Mouse (Mus musculus) T-cell, adult 66 days (primary cell): Measurements from ENCODE around the gene Ubqln5. TPM values are rescaled to one million over a fixed set of nuclear protein-coding genes. Genes with fewer than 3 reads are reported as not detected.

ENCODE experiments used
- total RNA-seq, 2 experiments: library from RNA; stranded (reverse); gene quantifications; 3 replicates in 1 of 2; 4 replicates in 1 of 2; pipeline ENCODE4 v1.2.4; 2023

Gene Ubqln5
- total RNA-seq, result not detected

DNA sequence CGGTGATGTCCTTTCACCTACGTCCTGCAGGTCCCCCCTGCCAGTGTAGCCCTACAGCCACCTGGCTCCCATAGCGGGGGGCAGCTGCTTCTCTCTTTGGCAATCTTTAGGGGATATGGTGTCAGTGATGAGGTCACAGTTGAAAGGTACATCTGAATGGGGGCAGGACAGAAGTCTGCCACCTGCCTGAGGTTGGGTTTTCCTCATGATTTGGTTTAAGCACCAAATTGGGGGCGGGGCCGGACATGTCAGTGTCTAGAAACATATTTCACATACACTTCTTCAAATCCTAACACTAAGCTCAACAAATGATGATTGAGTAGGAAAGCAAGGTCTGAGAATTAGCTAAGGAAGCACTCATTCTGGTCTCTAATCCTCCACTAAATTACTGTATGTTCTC is at the start of gene Ubqln5:
TSS of gene Ubqln5 (minus strand) at position 101 of the 400 bp plus-strand sequence.

DNA sequence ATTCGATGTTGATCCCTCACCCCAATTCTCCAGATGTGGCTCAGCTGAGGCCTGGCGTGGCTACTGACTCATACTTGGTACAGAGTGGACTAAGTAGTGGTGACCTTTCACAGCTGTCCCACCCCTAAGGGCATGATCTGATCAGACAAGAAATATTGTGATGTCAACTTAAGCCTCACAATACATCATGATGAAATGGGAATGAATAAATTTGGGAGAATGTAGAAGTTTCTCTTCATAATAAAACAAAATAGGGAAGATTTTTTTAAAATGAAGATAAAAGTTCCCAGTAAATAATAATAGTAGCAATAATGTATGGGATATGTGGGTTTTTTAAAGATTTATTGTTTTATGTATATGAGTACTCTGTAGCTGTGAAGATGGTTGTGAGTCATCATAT is 20.8 kb upstream of the Ubqln5 start, which contains the start of gene Ubqlnl:
TSS of gene Ubqlnl (minus strand) at position 101 of the 400 bp plus-strand sequence.

DNA sequence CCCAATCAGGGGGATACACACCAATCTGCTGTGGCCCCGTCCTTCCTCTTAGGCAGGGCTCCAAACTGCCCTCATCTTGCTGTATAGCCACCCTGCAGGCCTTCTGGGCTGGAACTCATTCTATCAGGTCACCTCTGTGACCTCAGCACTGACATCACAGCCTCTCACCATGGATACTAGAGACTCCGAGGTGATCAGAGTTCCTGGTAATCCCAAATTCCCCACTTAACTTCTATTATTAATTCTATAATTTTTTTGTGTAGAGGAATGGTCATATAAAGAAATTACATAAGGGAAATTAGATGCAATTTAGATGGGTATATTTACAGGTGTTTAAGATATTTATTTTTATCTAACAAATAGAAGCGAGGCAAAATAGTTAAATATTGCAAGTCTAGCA is 13.6 kb upstream of the Ubqln5 start, which contains the start of gene Ubqln3:
TSS of gene Ubqln3 (minus strand) at position 101 of the 400 bp plus-strand sequence.

GRCm38 (mm10) chr7:104137305-104137704 is 7.7 kb upstream of the Ubqln5 start, which contains the start of gene Olfr643:
Gene Olfr643, minus strand, starts transcription at chr7:104137405.

GRCm38 (mm10) chr7:104104757-104104972 is 25.0 kb downstream of the Ubqln5 start, which contains the start of gene Olfr646:
Gene Olfr646, plus strand, starts transcription at chr7:104104873.

DNA sequence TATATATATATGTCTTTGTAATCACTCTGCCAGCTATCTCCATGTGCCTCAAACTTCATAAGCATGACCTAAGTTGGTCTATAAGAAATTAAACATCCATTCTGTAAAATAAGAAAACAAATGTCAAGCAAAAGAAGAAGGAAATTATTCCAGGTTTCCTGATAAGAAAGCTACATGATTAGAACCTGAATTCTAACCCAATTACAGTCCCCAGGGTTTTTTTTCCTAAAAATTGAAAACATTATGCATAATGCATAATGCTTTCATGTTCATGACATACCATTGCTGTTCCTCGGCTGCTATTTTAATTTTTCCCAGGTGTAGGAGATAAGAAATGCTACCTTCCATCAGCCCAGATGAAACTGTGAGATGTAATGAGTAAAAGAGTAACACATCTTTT is 44.3 kb downstream of the Ubqln5 start, which contains the start of gene Olfr645:
TSS of gene Olfr645 (minus strand) at position 101 of the 400 bp plus-strand sequence.

Other genes starting within 250 kb of the Ubqln5 start
- gene Olfr66, start 243.6 kb downstream of the Ubqln5 start, total RNA-seq, result not detected
- gene Olfr64, start 235.3 kb downstream of the Ubqln5 start, total RNA-seq, result not detected
- not detected for gene Olfr65, start 226.3 kb downstream of the Ubqln5 start, total RNA-seq
- not detected for gene Olfr631, start 201.0 kb downstream of the Ubqln5 start, total RNA-seq
- not detected for gene Olfr632, start 195.5 kb downstream of the Ubqln5 start, total RNA-seq
- gene Olfr633, start 185.4 kb downstream of the Ubqln5 start, total RNA-seq, result not detected
- gene Olfr635, start 158.7 kb downstream of the Ubqln5 start, total RNA-seq, result not detected
- not detected for gene Olfr638, start 131.1 kb downstream of the Ubqln5 start, total RNA-seq
- under 1 TPM; 0.09 to 0.12 TPM for gene Olfr639, start 112.5 kb downstream of the Ubqln5 start, total RNA-seq
- gene Olfr640, start 104.3 kb downstream of the Ubqln5 start, total RNA-seq, result not detected
- gene Olfr641, start 94.4 kb downstream of the Ubqln5 start, total RNA-seq, result not detected
- gene Olfr642, start 77.2 kb downstream of the Ubqln5 start, total RNA-seq, result not detected
- gene 4930516K23Rik, start 68.4 kb downstream of the Ubqln5 start, total RNA-seq, result not detected
- gene Olfr644, start 58.0 kb downstream of the Ubqln5 start, total RNA-seq, result not detected
- not detected for gene Olfr645, start 44.4 kb downstream of the Ubqln5 start, total RNA-seq
- not detected for gene Olfr646, start 25.0 kb downstream of the Ubqln5 start, total RNA-seq
- gene Olfr643, start 7.6 kb upstream of the Ubqln5 start, total RNA-seq, result not detected
- not detected for gene Ubqln3, start 13.5 kb upstream of the Ubqln5 start, total RNA-seq
- gene Ubqlnl, start 20.7 kb upstream of the Ubqln5 start, total RNA-seq, result not detected
- gene Olfm5, start 35.0 kb upstream of the Ubqln5 start, total RNA-seq, result not detected
- gene Olfr648, start 53.6 kb upstream of the Ubqln5 start, total RNA-seq, result not detected
- not detected for gene Olfr649, start 66.2 kb upstream of the Ubqln5 start, total RNA-seq
- gene Trim6, start 89.0 kb upstream of the Ubqln5 start, total RNA-seq, result not detected
- gene Trim34a, start 114.6 kb upstream of the Ubqln5 start, total RNA-seq, result 10 to 100 TPM; 26.0 to 33.9 TPM
- gene Trim5, start 158.3 kb upstream of the Ubqln5 start, total RNA-seq, result 10 to 100 TPM; 21.2 to 25.5 TPM
- 100 to 1,000 TPM in 1 of 2 experiments, 10 to 100 TPM in 1; 98.4 to 109 TPM for gene Trim12a, start 185.6 kb upstream of the Ubqln5 start, total RNA-seq
- 1 to 10 TPM; 2.4 to 2.7 TPM for gene Trim34b, start 199.6 kb upstream of the Ubqln5 start, total RNA-seq
- 10 to 100 TPM; 43.4 to 51.9 TPM for gene Trim12c, start 223.5 kb upstream of the Ubqln5 start, total RNA-seq
- gene Trim30b, start 240.1 kb upstream of the Ubqln5 start, total RNA-seq, result under 1 TPM; 0.35 to 0.36 TPM